Mouse (Mus musculus) MEL (cell line): ENCODE results near the gene Wdr18. TPM values are rescaled to one million over a fixed set of nuclear protein-coding genes. Genes with fewer than 3 reads are reported as not detected.

Source experiments
- DNase-seq: peaks from one replicate; pipeline ENCODE4 v3.0.0; 2011; ENCODE audit warnings: low read depth, low spot score
- H3K27ac ChIP-seq: 2 replicates; pipeline ENCODE4 v1.5.1; 2012; ENCODE audit warnings: low read depth, mild to moderate bottlenecking, control low read depth, low read length, moderate library complexity; ENCODE audit not compliant: control insufficient read depth
- H3K27me3 ChIP-seq, 2 experiments: fragments of 150-350 bp in 1 of 2; sonication (generic) in 1 of 2; 2 replicates each; pipeline ENCODE4 v1.6.1; 2012; ENCODE audit warnings: low read length in 2 of 2, mild to moderate bottlenecking in 2 of 2, improper control_type of control experiment in 1 of 2, moderate library complexity in 1 of 2; ENCODE audit not compliant: insufficient read depth in 2 of 2, control insufficient read depth in 1 of 2
- H3K36me3 ChIP-seq, 2 experiments: 2 replicates each; pipeline ENCODE4 v1.6.1; 2012 to 2014; ENCODE audit warnings: low read length in 2 of 2, improper control_type of control experiment in 1 of 2, inconsistent platforms in 1 of 2, mild to moderate bottlenecking in 1 of 2; ENCODE audit not compliant: insufficient read depth in 2 of 2, control insufficient read depth in 1 of 2
- H3K4me1 ChIP-seq, 2 experiments: fragments of 150-350 bp in 1 of 2; sonication (generic) in 1 of 2; 2 replicates each; pipeline ENCODE4 v1.6.1; 2012; ENCODE audit warnings: low read length in 2 of 2, improper control_type of control experiment in 1 of 2, mild to moderate bottlenecking in 1 of 2; ENCODE audit not compliant: insufficient read depth in 2 of 2, control insufficient read depth in 1 of 2
- H3K4me3 ChIP-seq, 2 experiments: fragments of 150-350 bp in 1 of 2; sonication (generic) in 1 of 2; 2 replicates each; pipeline ENCODE4 v1.5.1; 2012; ENCODE audit warnings: low read depth in 2 of 2, low read length in 2 of 2, mild to moderate bottlenecking in 2 of 2, moderate library complexity in 2 of 2, control low read depth in 1 of 2, improper control_type of control experiment in 1 of 2; ENCODE audit not compliant: control insufficient read depth in 1 of 2, insufficient read depth in 1 of 2
- H3K79me2 ChIP-seq: 2 replicates; pipeline ENCODE4 v1.6.1; 2012; ENCODE audit warnings: mild to moderate bottlenecking, low read length, moderate library complexity; ENCODE audit not compliant: control insufficient read depth, poor library complexity, insufficient read depth
- H3K9ac ChIP-seq: 2 replicates; pipeline ENCODE4 v1.6.1; 2012; ENCODE audit warnings: low read depth, mild to moderate bottlenecking, control low read depth, low read length, moderate library complexity; ENCODE audit not compliant: control insufficient read depth, poor library complexity, severe bottlenecking
- H3K9me3 ChIP-seq: fragments of 150-350 bp; sonication (generic); replicated peaks from 2 replicates; pipeline ENCODE4 v1.6.1; 2012; ENCODE audit warnings: mild to moderate bottlenecking, low read length, improper control_type of control experiment, moderate library complexity; ENCODE audit not compliant: insufficient read depth
- E2F4 ChIP-seq: IDR thresholded peaks from 2 replicates; pipeline ENCODE4 v1.6.1; 2011; ENCODE audit warnings: low read depth, low read length, improper control_type of control experiment, borderline replicate concordance
- EP300 ChIP-seq, 2 experiments: IDR thresholded peaks; 2 replicates each; pipeline ENCODE4 v1.6.1; 2011; ENCODE audit warnings: improper control_type of control experiment in 2 of 2, low read length in 2 of 2, low read depth in 1 of 2, mild to moderate bottlenecking in 1 of 2
- ETS1 ChIP-seq: IDR thresholded peaks from 2 replicates; pipeline ENCODE4 v1.6.1; 2012; ENCODE audit warnings: low read depth, mild to moderate bottlenecking, inconsistent platforms, low read length, improper control_type of control experiment, moderate library complexity
- GABPA ChIP-seq: IDR thresholded peaks from 2 replicates; pipeline ENCODE4 v1.6.1; 2012; ENCODE audit warnings: low read depth, mild to moderate bottlenecking, inconsistent platforms, low read length, improper control_type of control experiment, moderate library complexity
- GATA1 ChIP-seq: IDR thresholded peaks from 2 replicates; pipeline ENCODE4 v1.6.1; 2011; ENCODE audit warnings: low read depth, low read length, improper control_type of control experiment
- HCFC1 ChIP-seq: IDR thresholded peaks from 2 replicates; pipeline ENCODE4 v1.6.1; 2012; ENCODE audit warnings: low read depth, mild to moderate bottlenecking, inconsistent platforms, low read length, improper control_type of control experiment, moderate library complexity
- JUND ChIP-seq: IDR thresholded peaks from 2 replicates; pipeline ENCODE4 v1.6.1; 2011; ENCODE audit warnings: low read depth, mild to moderate bottlenecking, improper control_type of control experiment, low read length
- KAT2A ChIP-seq: conservative IDR thresholded peaks from 2 replicates; pipeline ENCODE4 v1.6.1; 2012; ENCODE audit warnings: low read depth, low read length, improper control_type of control experiment, inconsistent platforms
- MAX ChIP-seq: IDR thresholded peaks from 2 replicates; pipeline ENCODE4 v1.6.1; 2011; ENCODE audit warnings: low read length, improper control_type of control experiment
- MYC ChIP-seq: IDR thresholded peaks from 2 replicates; pipeline ENCODE4 v1.6.1; 2011; ENCODE audit warnings: low read depth, mild to moderate bottlenecking, low read length, improper control_type of control experiment, moderate library complexity
- POLR2AphosphoS5 ChIP-seq: IDR thresholded peaks from 2 replicates; pipeline ENCODE4 v1.6.1; 2012; ENCODE audit warnings: low read depth, borderline replicate concordance, mild to moderate bottlenecking, inconsistent platforms, low read length, moderate library complexity, mixed read lengths
- SIN3A ChIP-seq: IDR thresholded peaks from 2 replicates; pipeline ENCODE4 v1.6.1; 2012; ENCODE audit warnings: low read length, improper control_type of control experiment, inconsistent platforms
- UBTF ChIP-seq: IDR thresholded peaks from 2 replicates; pipeline ENCODE4 v1.6.1; 2012; ENCODE audit warnings: low read depth, mild to moderate bottlenecking, inconsistent platforms, low read length, improper control_type of control experiment, moderate library complexity, borderline replicate concordance; ENCODE audit not compliant: insufficient read depth
- polyA plus RNA-seq, 2 experiments: library from polyadenylated mRNA; stranded (reverse) in 1 of 2; unstranded in 1 of 2; fragments of >175 nt in 1 of 2; fragments of >200 nt in 1 of 2; gene quantifications; 2 replicates each; pipeline versions ENCODE4 v1.2.1 to v1.2.4; 2012; ENCODE audit warnings: low replicate concordance in 2 of 2, low read depth in 1 of 2; ENCODE audit not compliant: insufficient read length in 2 of 2, insufficient read depth in 1 of 2, missing spikeins in 1 of 2
- total RNA-seq: library from RNA; depleted of rRNA; stranded (reverse); fragments of 300-350 nt; gene quantifications from 2 replicates; pipeline ENCODE4 v1.2.3, GENCODE M21; 2012

The Wdr18 gene
- total and polyA plus RNA-seq, 3 experiments, result 89.5 to 107 TPM; not detected in 1

- H3K36me3 ChIP-seq, result peaks cover 0 to 2% of the 10 kb centered on the region in 2 experiments; a peak in 1 of 4 replicates
- TF ChIP-seq MAX (peak; percentile 35; the same call in 1 of the 2 replicates), GATA1 (no peak), HCFC1 (no peak), JUND (no peak), POLR2AphosphoS5 (no peak), UBTF (no peak), EP300 (IDR thresholded peaks at IDR 0.05; ENCODE audit: low read depth in 1 of 2, low read length in 2 of 2) (no peak)
- TF ChIP-seq, all 39 proteins: peak for 1
- Histone ChIP-seq H3K9me3 (no peaks in the 10 kb centered on the region), H3K27ac (no peak overlapping the region), H3K27me3 (no peaks in the 10 kb centered on the region), H3K9ac (no peak overlapping the region; the same call in 1 of the 2 replicates), H3K4me3 (peak overlapping the region in 1 of 2 experiments; percentile 69; a peak in 2 of 4 replicates), H3K4me1 (peaks cover 0 to 12% of the 10 kb centered on the region in 2 experiments; a peak in 3 of 4 replicates), H3K79me2 (no peaks in the 10 kb centered on the region; the same call in 1 of the 2 replicates)
- no peak for DNase-seq
Observed at GRCm38 (mm10) chr10:79989272-79989786, 29.4 kb downstream of the Wdr18 start.

GRCm38 (mm10) chr10:79989870-79990269 lies 29.9 kb downstream of the Wdr18 start:
- no peak overlapping the region for H3K9ac ChIP-seq
- no peak for TF ChIP-seq MYC
- no peak for TF ChIP-seq ETS1
- H3K4me3 ChIP-seq, result no peak overlapping the region
- no peaks in the 10 kb centered on the region for H3K27me3 ChIP-seq
- no peak overlapping the region for H3K27ac ChIP-seq
- DNase-seq, result no peak
- H3K9me3 ChIP-seq, result no peaks in the 10 kb centered on the region
- peaks cover 0 to 7% of the 10 kb centered on the region in 2 experiments; a peak in 2 of 4 replicates for H3K36me3 ChIP-seq
- peaks cover 4 to 17% of the 10 kb centered on the region in 2 experiments; a peak in 3 of 4 replicates for H3K4me1 ChIP-seq
- no peaks in the 10 kb centered on the region; the same call in 1 of the 2 replicates for H3K79me2 ChIP-seq

DNA sequence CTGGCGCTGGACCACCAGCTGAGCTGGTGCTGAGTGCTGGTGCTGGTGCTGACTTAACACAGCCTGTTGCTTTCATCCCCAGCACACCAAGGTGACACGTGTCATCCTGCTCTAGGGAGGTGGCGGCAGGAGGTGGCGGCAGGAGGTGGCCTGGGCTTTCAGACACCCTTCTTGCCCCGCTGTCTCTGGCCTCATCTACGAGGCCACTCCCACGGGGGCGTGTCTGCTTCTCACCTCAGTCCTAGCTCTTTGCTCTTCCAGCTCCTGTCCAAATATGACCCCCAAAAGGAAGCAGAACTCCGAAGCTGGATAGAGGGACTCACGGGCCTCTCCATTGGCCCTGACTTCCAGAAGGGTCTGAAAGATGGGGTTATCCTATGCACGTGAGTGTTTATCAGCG lies 31.1 kb downstream of the Wdr18 start:
- TF ChIP-seq GABPA (no peak), POLR2AphosphoS5 (no peak), KAT2A (no peak), SIN3A (no peak), E2F4 (no peak)
- Histone ChIP-seq H3K27ac (no peak overlapping the region), H3K4me3 (no peak overlapping the region), H3K27me3 (no peaks in the 10 kb centered on the region), H3K79me2 (no peaks in the 10 kb centered on the region; the same call in 1 of the 2 replicates), H3K36me3 (peaks cover 0 to 16% of the 10 kb centered on the region in 2 experiments; a peak in 2 of 4 replicates), H3K9me3 (no peaks in the 10 kb centered on the region), H3K9ac (no peak overlapping the region), H3K4me1 (peaks cover 14 to 30% of the 10 kb centered on the region in 2 experiments)
- DNase-seq, result no peak
